Mouse (Mus musculus) bone marrow, adult 2 months (tissue): ENCODE measurements around the gene Habp4.

Experiments used
- CTCF ChIP-seq: fragments of 200-500 bp; IDR thresholded peaks from 2 replicates; pipeline ENCODE4 v1.5.1; 2011; ENCODE audit warnings: low read length, control low read depth; ENCODE audit not compliant: control insufficient read depth, insufficient read depth
- POLR2A ChIP-seq: fragments of 200-500 bp; IDR thresholded peaks from 2 replicates; pipeline ENCODE4 v1.6.1; 2011; ENCODE audit warnings: low read depth, mild to moderate bottlenecking, control low read depth, low read length, borderline replicate concordance; ENCODE audit not compliant: control insufficient read depth

DNA sequence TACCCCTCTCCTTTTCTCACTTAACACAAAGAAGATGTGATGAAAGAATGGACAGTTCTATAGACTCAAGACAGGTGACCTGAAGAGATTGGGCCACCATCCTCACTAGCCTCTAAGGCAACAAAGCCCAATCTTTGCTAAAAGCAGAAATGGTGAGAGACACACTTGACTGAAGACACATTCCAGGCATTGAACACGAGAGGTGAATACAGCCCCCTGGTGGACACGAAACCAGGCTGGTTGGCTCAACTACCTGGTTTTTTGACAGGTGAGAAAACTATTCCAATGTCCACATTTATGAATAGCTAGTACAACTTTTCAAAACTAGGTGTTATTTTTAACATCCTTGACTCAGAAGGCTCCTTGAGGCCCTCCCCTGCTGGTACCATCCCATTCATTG lies 43.1 kb downstream of the Habp4 start:
- TF ChIP-seq CTCF (peak; percentile 42; the same call in 1 of the 2 replicates), POLR2A (no peak)
